Mouse (Mus musculus) CH12.LX (cell line): ENCODE data around the gene Zfp583. TPM values are rescaled to one million over a fixed set of nuclear protein-coding genes. Genes with fewer than 3 reads are reported as not detected.

Experiments used
- DNase-seq: peaks from one replicate; pipeline ENCODE4 v3.0.0-alpha.2; 2013; ENCODE audit errors: extremely low read depth
- H3K27ac ChIP-seq: 2 replicates; pipeline ENCODE4 v1.5.1; 2012; ENCODE audit warnings: low read depth, mild to moderate bottlenecking, control low read depth, moderate library complexity; ENCODE audit not compliant: insufficient read depth
- H3K27me3 ChIP-seq: replicated peaks from 2 replicates; pipeline ENCODE3; 2012; ENCODE audit warnings: inconsistent platforms
- H3K36me3 ChIP-seq, 2 experiments: replicated peaks in 1 of 2; 2 replicates each; pipeline versions ENCODE3 to v1.6.1; 2012; ENCODE audit warnings: inconsistent platforms in 1 of 2, low read length in 1 of 2, mild to moderate bottlenecking in 1 of 2, mixed read lengths in 1 of 2, moderate library complexity in 1 of 2; ENCODE audit not compliant: control insufficient read depth in 1 of 2, insufficient read depth in 1 of 2
- H3K4me1 ChIP-seq, 2 experiments: 2 replicates each; pipeline ENCODE4 v1.6.1; 2012; ENCODE audit warnings: inconsistent platforms in 1 of 2, moderate library complexity in 1 of 2; ENCODE audit not compliant: insufficient read depth in 2 of 2, control insufficient read depth in 1 of 2
- H3K4me2 ChIP-seq: 2 replicates; pipeline ENCODE4 v1.6.1; 2012; ENCODE audit warnings: low read depth, mild to moderate bottlenecking, control low read depth; ENCODE audit not compliant: poor library complexity, insufficient read depth, severe bottlenecking
- H3K4me3 ChIP-seq, 3 experiments: fragments of 150-350 bp in 1 of 3; sonication (generic) in 1 of 3; replicated peaks in 1 of 3; 2 replicates each; pipeline versions ENCODE3 to v1.5.1; 2011 to 2012; ENCODE audit warnings: low read depth in 2 of 3, low read length in 2 of 3, mild to moderate bottlenecking in 2 of 3, moderate library complexity in 2 of 3, control low read depth in 1 of 3, improper control_type of control experiment in 1 of 3, inconsistent platforms in 1 of 3, mixed read lengths in 1 of 3; ENCODE audit not compliant: poor library complexity in 1 of 3
- H3K79me2 ChIP-seq: replicated peaks from 2 replicates; pipeline ENCODE4 v1.6.1; 2012; ENCODE audit warnings: mild to moderate bottlenecking, moderate library complexity; ENCODE audit not compliant: control insufficient read depth, poor library complexity, insufficient read depth, severe bottlenecking; ENCODE audit errors: extremely low read depth
- H3K9ac ChIP-seq: 2 replicates; pipeline ENCODE4 v1.6.1; 2012; ENCODE audit warnings: low read depth, mild to moderate bottlenecking, control low read depth, moderate library complexity; ENCODE audit not compliant: insufficient read depth
- H3K9me3 ChIP-seq: replicated peaks from 2 replicates; pipeline ENCODE3; 2012; ENCODE audit warnings: low read length, inconsistent platforms, mixed read lengths
- BHLHE40 ChIP-seq: IDR thresholded peaks from 2 replicates; pipeline ENCODE4 v1.6.1; 2011; ENCODE audit warnings: mild to moderate bottlenecking, low read depth, low read length, improper control_type of control experiment
- CHD2 ChIP-seq: IDR thresholded peaks from 2 replicates; pipeline ENCODE4 v1.6.1; 2011; ENCODE audit warnings: low read length, improper control_type of control experiment
- CTCF ChIP-seq, 2 experiments: IDR thresholded peaks in 1 of 2; conservative IDR thresholded peaks in 1 of 2; 2 replicates each; pipeline ENCODE4 v1.5.1; 2011 to 2012; ENCODE audit warnings: low read depth in 2 of 2, low read length in 2 of 2, improper control_type of control experiment in 1 of 2, inconsistent platforms in 1 of 2, mild to moderate bottlenecking in 1 of 2, moderate library complexity in 1 of 2
- E2F4 ChIP-seq: IDR thresholded peaks from 2 replicates; pipeline ENCODE4 v1.6.1; 2011; ENCODE audit warnings: low read depth, low read length, improper control_type of control experiment; ENCODE audit not compliant: insufficient replicate concordance
- ELF1 ChIP-seq: IDR thresholded peaks from 2 replicates; pipeline ENCODE4 v1.6.1; 2014; ENCODE audit warnings: low read depth, mild to moderate bottlenecking, inconsistent platforms, low read length, improper control_type of control experiment
- GABPA ChIP-seq: IDR thresholded peaks from 2 replicates; pipeline ENCODE4 v1.6.1; 2012; ENCODE audit warnings: low read depth, low read length, improper control_type of control experiment, inconsistent platforms; ENCODE audit not compliant: insufficient replicate concordance
- HCFC1 ChIP-seq: IDR thresholded peaks from 2 replicates; pipeline ENCODE4 v1.6.1; 2012; ENCODE audit warnings: low read depth, mild to moderate bottlenecking, inconsistent platforms, low read length, improper control_type of control experiment
- JUN ChIP-seq: IDR thresholded peaks from 2 replicates; pipeline ENCODE4 v1.6.1; 2011; ENCODE audit warnings: low read depth, mild to moderate bottlenecking, low read length, improper control_type of control experiment, moderate library complexity; ENCODE audit not compliant: insufficient read depth
- KAT2A ChIP-seq: IDR thresholded peaks from 2 replicates; pipeline ENCODE4 v1.6.1; 2012; ENCODE audit warnings: low read length, improper control_type of control experiment, inconsistent platforms; ENCODE audit not compliant: insufficient replicate concordance
- MAFK ChIP-seq: IDR thresholded peaks from 2 replicates; pipeline ENCODE4 v1.6.1; 2011; ENCODE audit warnings: low read length, improper control_type of control experiment; ENCODE audit not compliant: insufficient replicate concordance
- MAX ChIP-seq: IDR thresholded peaks from 2 replicates; pipeline ENCODE4 v1.6.1; 2011; ENCODE audit warnings: low read length, improper control_type of control experiment
- MAZ ChIP-seq: IDR thresholded peaks from 2 replicates; pipeline ENCODE4 v1.6.1; 2012; ENCODE audit warnings: low read depth, mild to moderate bottlenecking, inconsistent platforms, low read length, improper control_type of control experiment, moderate library complexity
- MEF2A ChIP-seq: IDR thresholded peaks from 2 replicates; pipeline ENCODE4 v1.6.1; 2014; ENCODE audit warnings: low read depth, mild to moderate bottlenecking, inconsistent platforms, low read length, improper control_type of control experiment, borderline replicate concordance
- MXI1 ChIP-seq: IDR thresholded peaks from 2 replicates; pipeline ENCODE4 v1.6.1; 2011; ENCODE audit warnings: mild to moderate bottlenecking, low read depth, low read length, improper control_type of control experiment
- PAX5 ChIP-seq: IDR thresholded peaks from 2 replicates; pipeline ENCODE4 v1.6.1; 2012; ENCODE audit warnings: low read length, inconsistent platforms, mixed read lengths
- POLR2A ChIP-seq: IDR thresholded peaks from 2 replicates; pipeline ENCODE4 v1.6.1; 2011; ENCODE audit warnings: low read depth, mild to moderate bottlenecking, improper control_type of control experiment, low read length
- RAD21 ChIP-seq: IDR thresholded peaks from 2 replicates; pipeline ENCODE4 v1.6.1; 2011; ENCODE audit warnings: low read depth, mild to moderate bottlenecking, low read length, improper control_type of control experiment, moderate library complexity
- SMC3 ChIP-seq: IDR thresholded peaks from 2 replicates; pipeline ENCODE4 v1.6.1; 2011; ENCODE audit warnings: low read depth, low read length, improper control_type of control experiment
- TBP ChIP-seq: conservative IDR thresholded peaks from 2 replicates; pipeline ENCODE4 v1.6.1; 2011; ENCODE audit warnings: low read depth, low read length, improper control_type of control experiment
- TCF12 ChIP-seq: IDR thresholded peaks from 2 replicates; pipeline ENCODE4 v1.6.1; 2014; ENCODE audit warnings: low read depth, mild to moderate bottlenecking, inconsistent platforms, low read length, improper control_type of control experiment
- UBTF ChIP-seq: IDR thresholded peaks from 2 replicates; pipeline ENCODE4 v1.6.1; 2012; ENCODE audit warnings: low read depth, mild to moderate bottlenecking, inconsistent platforms, low read length, improper control_type of control experiment, moderate library complexity
- ZC3H11A ChIP-seq: IDR thresholded peaks from 2 replicates; pipeline ENCODE4 v1.6.1; 2012; ENCODE audit warnings: low read depth, mild to moderate bottlenecking, inconsistent platforms, low read length, improper control_type of control experiment
- ZKSCAN1 ChIP-seq: IDR thresholded peaks from 2 replicates; pipeline ENCODE4 v1.6.1; 2012; ENCODE audit warnings: low read depth, inconsistent platforms, low read length, improper control_type of control experiment, borderline replicate concordance
- ZMIZ1 ChIP-seq: IDR thresholded peaks from 2 replicates; pipeline ENCODE4 v1.6.1; 2012; ENCODE audit warnings: low read depth, mild to moderate bottlenecking, inconsistent platforms, low read length, improper control_type of control experiment
- ZNF384 ChIP-seq: IDR thresholded peaks from 2 replicates; pipeline ENCODE4 v1.6.1; 2012; ENCODE audit warnings: low read depth, low read length, improper control_type of control experiment, inconsistent platforms
- dilution Hi-C: fragments of 300-500 bp; cut with MboI; formaldehyde crosslinking; loops from 2 replicates; pipeline ENCODE4 v1.14.3; 2020; ENCODE audit warnings: low sequenced_read_pairs; ENCODE audit not compliant: extremely low pct_unique_long_range_greater_than_20kb, extremely low pct_ligation_motif_present
- in situ Hi-C: fragments of 300-500 bp; cut with MboI; formaldehyde crosslinking; loops from 3 replicates; pipeline ENCODE4 v1.14.3; 2019; ENCODE audit warnings: low sequenced_read_pairs, low pct_ligation_motif_present, low pct_unique_long_range_greater_than_20kb, mixed read lengths
- polyA plus RNA-seq: library from polyadenylated mRNA; unstranded; fragments of >175 nt; gene quantifications from 2 replicates; pipeline ENCODE4 v1.2.1, GENCODE M21; 2012; ENCODE audit warnings: low read depth; ENCODE audit not compliant: insufficient read length
- total RNA-seq, 2 experiments: library from RNA; depleted of rRNA; stranded (reverse); fragments of 300-350 nt in 1 of 2; fragments of >200 nt in 1 of 2; gene quantifications; 2 replicates each; pipeline ENCODE4 v1.2.3; 2012 to 2014

Zfp583 gene
- total and polyA plus RNA-seq, 3 experiments, result not detected

- Histone ChIP-seq H3K9ac (no peak overlapping the region), H3K4me3 (no peak overlapping the region), H3K4me2 (no peak overlapping the region), H3K27ac (no peak overlapping the region), H3K36me3 (peaks cover 0 to 5% of the 10 kb centered on the region in 2 experiments), H3K79me2 (no peaks in the 10 kb centered on the region; the same call in 1 of the 2 replicates), H3K27me3 (no peaks in the 10 kb centered on the region), H3K4me1 (peaks cover 11 to 25% of the 10 kb centered on the region in 2 experiments; a peak in 3 of 4 replicates), H3K9me3 (no peaks in the 10 kb centered on the region)
- TF ChIP-seq MEF2A (no peak), SMC3 (no peak), MXI1 (no peak), ZC3H11A (no peak), KAT2A (no peak), BHLHE40 (peak; percentile 56; the same call in 1 of the 2 replicates), UBTF (no peak), JUN (no peak), ZMIZ1 (peak; percentile 56; the same call in 1 of the 2 replicates), GABPA (no peak), ZNF384 (no peak), PAX5 (no peak), ZKSCAN1 (no peak)
- dilution Hi-C loops, result no loop called here
- in situ Hi-C loops, result loop anchor here (25.0 kb wide), 1 partner anchor 103 kb away; the partner anchor contains the start of genes Smim17 and Zfp28
- DNase-seq, result no peak
These were observed 46.6 kb downstream of the Zfp583 start for GRCm38 (mm10) chr7:6284442-6285012.

- H3K27me3 ChIP-seq, result no peaks in the 10 kb centered on the region
- peak overlapping the region; percentile 72 for H3K4me2 ChIP-seq
- H3K4me3 ChIP-seq, result peak overlapping the region; percentile 66 to 84 (median 72)
- H3K79me2 ChIP-seq, result no peaks in the 10 kb centered on the region; the same call in 1 of the 2 replicates
- H3K9ac ChIP-seq, result peak overlapping the region; percentile 72
- H3K27ac ChIP-seq, result peak overlapping the region; percentile 50
- peaks cover 11 to 25% of the 10 kb centered on the region in 2 experiments; a peak in 3 of 4 replicates for H3K4me1 ChIP-seq
- no peaks in the 10 kb centered on the region for H3K9me3 ChIP-seq
- TF ChIP-seq POLR2A (peak; percentile 64), CHD2 (no peak; the same call in 1 of the 2 replicates), JUN (no peak), RAD21 (peak; percentile 44), MAZ (no peak), MAFK (no peak), ZMIZ1 (0 out of 2 replicates have a peak, but pooled peaks have one; percentile 63), TCF12 (0 out of 2 replicates have a peak, but pooled peaks have one; percentile 13), ELF1 (peak; percentile 75; the same call in 1 of the 2 replicates), GABPA (peak; percentile 31; the same call in 1 of the 2 replicates), KAT2A (peak; percentile 88; the same call in 1 of the 2 replicates), TBP (0 out of 2 replicates have a peak, but pooled peaks have one; percentile 42), E2F4 (no peak), MXI1 (peak; percentile 49), MAX (no peak), HCFC1 (peak; percentile 97), CTCF (conservative IDR thresholded peaks at IDR 0.05 in 1 of 2, IDR thresholded peaks at IDR 0.05 in 1 of 2; ENCODE audit: low read depth in 2 of 2, low read length in 2 of 2) (peak in 1 of 2 experiments; percentile 66; a peak in 2 of 4 replicates)
- DNase-seq, result peak; percentile 82
- peaks cover 0 to 5% of the 10 kb centered on the region in 2 experiments for H3K36me3 ChIP-seq
- dilution Hi-C loops (no loop called here), in situ Hi-C loops (loop anchor here (25.0 kb wide), 1 partner anchor 104 kb away; the partner anchor contains the start of genes Smim17 and Zfp28)
These were observed 47.5 kb downstream of the Zfp583 start for GRCm38 (mm10) chr7:6283451-6284075.
